Mouse (Mus musculus) small intestine, adult 2 months (tissue): ENCODE data around the gene Nus1.

Experiments used
- CTCF ChIP-seq: fragments of 200-500 bp; IDR thresholded peaks from 2 replicates; pipeline ENCODE4 v1.5.1; 2012; ENCODE audit warnings: low read depth, mild to moderate bottlenecking, control low read depth, inconsistent platforms, low read length, moderate library complexity, mixed read lengths; ENCODE audit not compliant: insufficient replicate concordance, insufficient read length; ENCODE audit errors: extremely low read depth
- POLR2A ChIP-seq: fragments of 200-500 bp; IDR thresholded peaks from 2 replicates; pipeline ENCODE4 v1.6.1; 2012; ENCODE audit warnings: low read depth, mild to moderate bottlenecking, control low read depth, inconsistent platforms, low read length, moderate library complexity

GRCm38 (mm10) chr10:52430953-52431352 is 13.6 kb downstream of the Nus1 start:
- TF ChIP-seq CTCF, result no peak
- TF ChIP-seq POLR2A, result no peak
